Mouse (Mus musculus) cerebellum, adult 2 months (tissue): ENCODE results near the gene Dhdds.

ENCODE experiments used
- CTCF ChIP-seq: fragments of 200-500 bp; IDR thresholded peaks from 2 replicates; pipeline ENCODE4 v1.5.1; 2011; ENCODE audit warnings: low read depth, mild to moderate bottlenecking, control low read depth, low read length, moderate library complexity, borderline replicate concordance; ENCODE audit not compliant: insufficient read depth
- POLR2A ChIP-seq: fragments of 200-500 bp; IDR thresholded peaks from 2 replicates; pipeline ENCODE4 v1.6.1; 2011; ENCODE audit warnings: low read length, control low read depth, borderline replicate concordance; ENCODE audit not compliant: insufficient read depth

GRCm38 (mm10) chr4:134005581-134006358 is 5.1 kb upstream of the Dhdds start:
- TF ChIP-seq POLR2A (no peak), CTCF (no peak)
